Mouse (Mus musculus) heart, adult 2 months (tissue): ENCODE results near the gene Pkd2. TPM values are rescaled to one million over a fixed set of nuclear protein-coding genes. Genes with fewer than 3 reads are reported as not detected.

Experiments
- DNase-seq, 2 experiments: peaks; one replicate each; pipeline ENCODE4 v3.0.0; 2021
- H3K27ac ChIP-seq: fragments of 200-600 bp; 2 replicates; pipeline ENCODE4 v1.8.1; 2022
- H3K27me3 ChIP-seq: fragments of 200-500 bp; 2 replicates; pipeline ENCODE4 v1.6.1; 2012; ENCODE audit warnings: mild to moderate bottlenecking, low read length, inconsistent platforms, mixed read lengths; ENCODE audit not compliant: control insufficient read depth, insufficient read depth
- H3K36me3 ChIP-seq: fragments of 200-500 bp; 2 replicates; pipeline ENCODE4 v1.6.1; 2012; ENCODE audit warnings: low read length, inconsistent platforms; ENCODE audit not compliant: control insufficient read depth, insufficient read depth
- H3K4me1 ChIP-seq: fragments of 200-500 bp; 2 replicates; pipeline ENCODE4 v1.6.1; 2011; ENCODE audit warnings: low read length; ENCODE audit not compliant: control insufficient read depth, insufficient read depth
- H3K4me3 ChIP-seq: fragments of 200-600 bp; 2 replicates; pipeline ENCODE4 v1.8.1; 2022
- H3K79me2 ChIP-seq: fragments of 200-500 bp; replicated peaks from 2 replicates; pipeline ENCODE4 v1.6.1; 2012; ENCODE audit warnings: mild to moderate bottlenecking, inconsistent platforms, low read length, moderate library complexity, mixed read lengths; ENCODE audit not compliant: control insufficient read depth, insufficient read depth
- H3K9ac ChIP-seq: fragments of 200-500 bp; 2 replicates; pipeline ENCODE4 v1.6.1; 2012; ENCODE audit warnings: low read depth, mild to moderate bottlenecking, control low read depth, inconsistent platforms, low read length, mixed read lengths
- CTCF ChIP-seq: fragments of 200-600 bp; IDR thresholded peaks from 2 replicates; pipeline ENCODE4 v1.8.1; 2022; ENCODE audit warnings: antibody characterized with exemption, mild to moderate bottlenecking, moderate library complexity
- EP300 ChIP-seq: fragments of 200-500 bp; IDR thresholded peaks from 2 replicates; pipeline ENCODE4 v1.6.1; 2011; ENCODE audit warnings: low read depth, low read length, control low read depth; ENCODE audit not compliant: insufficient read depth
- POLR2A ChIP-seq: fragments of 200-500 bp; IDR thresholded peaks from 2 replicates; pipeline ENCODE4 v1.6.1; 2011; ENCODE audit warnings: mild to moderate bottlenecking, low read depth, low read length, control low read depth; ENCODE audit not compliant: insufficient read depth
- WGBS: fragments of 180-500 bp; shearing (Covaris S2); methylation state at CpG from one replicate; pipeline ENCODE4 v1.1.7; 2018; 5-methylcytosine and 5-hydroxymethylcytosine counted together
- intact Hi-C: fragments of 180-260 bp; cut with DNase I; formaldehyde crosslinking; loops from one replicate; pipeline ENCODE4 v1.15.1; 2025
- polyA plus RNA-seq: library from polyadenylated mRNA; depleted of rRNA; stranded (reverse); fragments of >200 nt; gene quantifications from 2 replicates; pipeline ENCODE4 v1.2.3, GENCODE M21; 2012
- total RNA-seq, 2 experiments: library from RNA; stranded (reverse); gene quantifications; 2 replicates each; pipeline ENCODE4 v1.2.3; 2021

The Pkd2 gene
- total and polyA plus RNA-seq, 3 experiments = 12.0 to 21.1 (median 21.0) TPM

DNA sequence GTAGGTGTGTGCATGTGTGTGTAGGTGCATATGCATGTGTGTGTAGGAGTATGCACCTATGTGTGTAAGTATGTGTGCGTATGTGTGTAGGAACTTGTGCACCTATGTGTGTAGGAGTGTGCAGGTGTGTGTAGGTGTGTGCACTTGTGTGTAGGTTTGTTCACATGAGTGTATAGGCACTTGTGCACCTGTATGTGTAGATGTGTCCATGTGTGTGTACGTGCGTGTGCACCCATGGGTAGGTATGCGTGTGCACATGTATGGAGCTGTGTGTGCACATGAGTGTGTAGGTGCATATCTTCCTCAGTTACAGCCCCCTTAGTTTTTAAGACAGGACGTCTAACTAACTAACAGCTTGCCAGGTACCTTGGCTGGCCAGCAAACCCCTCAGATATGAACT, 9.3 kb downstream of the Pkd2 start:
- H3K27me3 ChIP-seq = no peaks in the 10 kb centered on the region
- no peaks in the 10 kb centered on the region; the same call in 1 of the 2 replicates for H3K4me1 ChIP-seq
- no peak for DNase-seq
- H3K27ac ChIP-seq = no peak overlapping the region
- 92% methylated on average over 5 of the region's 5 CpGs for whole genome bisulfite sequencing
- peaks cover 6% of the 10 kb centered on the region for H3K36me3 ChIP-seq
- no peak overlapping the region for H3K4me3 ChIP-seq
- H3K79me2 ChIP-seq = peaks cover 9% of the 10 kb centered on the region
- intact Hi-C loops = loop anchor here (10.0 kb wide), 1 partner anchor 554 kb away; the partner anchor contains the start of gene Klhl8
- TF ChIP-seq POLR2A (no peak), CTCF (no peak)
- no peak overlapping the region for H3K9ac ChIP-seq

DNA sequence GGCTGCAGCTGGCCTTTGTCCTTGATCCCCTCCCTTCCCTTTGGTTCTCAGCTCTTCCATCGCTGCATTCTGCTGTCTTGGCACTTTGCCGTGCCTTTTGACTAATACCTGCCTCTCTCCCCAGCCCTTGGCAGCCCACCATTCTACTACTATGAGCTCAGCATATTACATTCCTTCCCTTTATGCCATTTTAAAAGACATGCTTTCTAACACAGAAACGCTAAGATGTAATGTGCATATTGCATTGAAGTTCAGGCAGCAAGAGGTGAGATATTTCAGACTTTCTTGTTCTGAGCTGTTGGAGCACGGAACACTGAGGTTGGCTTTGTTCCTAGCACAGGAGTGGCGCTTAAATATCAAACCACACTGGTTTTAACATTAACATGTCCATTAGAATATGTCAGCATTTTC, 11.7 kb downstream of the Pkd2 start:
- Histone ChIP-seq H3K27ac (no peak overlapping the region), H3K9ac (no peak overlapping the region), H3K4me1 (no peaks in the 10 kb centered on the region; the same call in 1 of the 2 replicates), H3K27me3 (no peaks in the 10 kb centered on the region), H3K4me3 (no peak overlapping the region), H3K36me3 (peaks cover 2% of the 10 kb centered on the region; the same call in 1 of the 2 replicates), H3K79me2 (peaks cover 9% of the 10 kb centered on the region)
- intact Hi-C loops = no loop called here
- WGBS = 72% methylated on average over 5 of the region's 5 CpGs
- TF ChIP-seq EP300 = no peak
- no peak for TF ChIP-seq CTCF
- no peak for TF ChIP-seq POLR2A
- DNase-seq = no peak

DNA sequence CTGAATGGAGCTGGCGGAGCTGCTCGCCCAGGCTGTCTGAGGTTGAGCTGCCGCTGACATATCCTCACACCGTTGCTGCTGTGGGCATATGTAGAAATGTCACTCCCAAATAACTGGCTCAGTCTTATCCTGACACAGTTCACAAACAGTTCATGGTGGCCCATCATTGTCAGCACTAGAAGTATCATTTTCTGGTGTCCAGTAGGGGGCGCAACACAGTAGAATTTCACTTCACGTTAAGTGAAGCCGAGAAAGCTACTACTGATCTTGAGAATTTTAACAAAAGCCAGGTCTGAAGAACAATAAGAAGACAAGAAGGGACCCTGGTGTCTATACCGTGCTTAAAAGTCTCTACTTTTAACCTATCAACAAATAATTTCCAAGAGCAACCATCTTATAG, 13.1 kb downstream of the Pkd2 start:
- DNase-seq = no peak
- H3K4me1 ChIP-seq = no peaks in the 10 kb centered on the region
- H3K79me2 ChIP-seq = peaks cover 6% of the 10 kb centered on the region
- intact Hi-C loops = no loop called here
- no peak overlapping the region for H3K4me3 ChIP-seq
- TF ChIP-seq CTCF = peak; percentile 67
- TF ChIP-seq EP300 = no peak
- H3K9ac ChIP-seq = no peak overlapping the region
- no peaks in the 10 kb centered on the region for H3K36me3 ChIP-seq
- 94% methylated on average over 8 of the region's 8 CpGs for WGBS
- no peaks in the 10 kb centered on the region for H3K27me3 ChIP-seq
- H3K27ac ChIP-seq = no peak overlapping the region

DNA sequence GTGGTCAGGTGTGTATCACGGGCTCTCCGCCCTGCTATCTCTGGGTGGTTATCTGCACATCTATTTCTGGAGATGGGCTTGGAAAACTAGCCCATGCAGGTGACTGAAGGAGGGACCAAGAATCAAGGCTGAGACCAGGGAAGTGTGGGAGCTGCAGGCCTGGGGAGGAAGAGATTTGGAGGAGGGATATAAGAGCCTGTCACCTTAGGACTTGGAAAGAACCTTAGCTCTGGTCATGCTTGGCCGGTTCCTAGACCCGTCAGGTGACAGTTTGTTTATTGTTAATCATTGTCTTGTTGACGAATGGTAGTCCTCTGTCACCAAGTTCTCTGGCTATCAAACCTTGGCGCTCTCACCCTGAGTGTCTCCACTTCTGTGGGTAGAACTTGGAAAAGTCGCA, 21.1 kb downstream of the Pkd2 start:
- Histone ChIP-seq H3K27ac (no peak overlapping the region), H3K9ac (no peak overlapping the region), H3K36me3 (peaks cover 4% of the 10 kb centered on the region), H3K79me2 (no peaks in the 10 kb centered on the region), H3K4me1 (no peaks in the 10 kb centered on the region), H3K27me3 (no peaks in the 10 kb centered on the region), H3K4me3 (no peak overlapping the region)
- intact Hi-C loops = no loop called here
- TF ChIP-seq CTCF = no peak
- no peak for TF ChIP-seq POLR2A
- TF ChIP-seq EP300 = no peak
- no peak for DNase-seq
- WGBS = 89% methylated on average over 7 of the region's 7 CpGs

DNA sequence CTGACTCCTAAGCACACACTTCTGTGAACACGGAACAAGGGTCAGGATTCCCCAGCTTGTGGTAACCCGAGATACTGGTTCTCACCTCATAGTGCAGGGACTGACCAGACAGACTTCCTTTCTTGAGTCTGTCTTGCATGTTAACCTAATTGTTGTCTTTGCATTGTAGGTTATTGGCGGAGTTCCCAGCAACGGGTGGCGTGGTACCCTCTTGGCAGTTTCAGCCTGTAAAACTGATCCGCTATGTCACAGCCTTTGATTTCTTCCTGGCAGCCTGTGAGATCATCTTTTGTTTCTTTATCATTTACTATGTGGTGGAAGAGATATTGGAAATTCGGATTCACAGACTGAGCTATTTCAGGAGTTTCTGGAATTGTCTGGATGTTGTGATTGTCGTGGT, 23.6 kb downstream of the Pkd2 start:
- intact Hi-C loops = no loop called here
- TF ChIP-seq POLR2A (no peak), CTCF (no peak), EP300 (no peak)
- peaks cover 3% of the 10 kb centered on the region for H3K36me3 ChIP-seq

DNA sequence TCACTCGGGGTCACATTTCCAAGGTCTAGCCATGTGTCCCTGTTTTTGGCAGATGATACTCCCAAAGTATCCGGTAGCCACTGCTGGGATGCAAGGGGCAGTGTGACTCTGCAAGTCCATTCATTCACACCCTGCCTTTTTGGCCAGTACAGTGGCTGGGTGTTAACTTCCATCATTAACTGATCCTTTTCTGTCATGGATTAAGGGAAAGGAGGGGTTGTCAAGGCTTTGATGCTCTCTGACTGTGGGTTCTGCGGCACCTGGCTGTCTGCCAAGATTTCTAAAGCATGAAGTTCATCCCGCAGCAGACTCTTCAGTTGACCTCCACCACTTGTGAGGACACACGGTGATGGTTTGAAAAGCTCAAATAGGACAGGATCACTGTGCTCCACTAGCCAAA, 32.3 kb downstream of the Pkd2 start:
- Histone ChIP-seq H3K4me3 (no peak overlapping the region), H3K79me2 (no peaks in the 10 kb centered on the region), H3K9ac (no peak overlapping the region), H3K4me1 (no peaks in the 10 kb centered on the region), H3K27ac (no peak overlapping the region), H3K27me3 (no peaks in the 10 kb centered on the region), H3K36me3 (no peaks in the 10 kb centered on the region; the same call in 1 of the 2 replicates)
- intact Hi-C loops = no loop called here
- no peak for TF ChIP-seq POLR2A
- no peak for TF ChIP-seq CTCF
- TF ChIP-seq EP300 = no peak
- DNase-seq = no peak
- 42% methylated on average over 5 of the region's 5 CpGs for WGBS

More for the DNA sequence above, 23.6 kb downstream of the Pkd2 start:
- H3K9ac ChIP-seq = no peak overlapping the region
- H3K27ac ChIP-seq = no peak overlapping the region
- 47% methylated on average over 8 of the region's 8 CpGs for WGBS
- no peaks in the 10 kb centered on the region for H3K79me2 ChIP-seq
- no peaks in the 10 kb centered on the region for H3K4me1 ChIP-seq
- DNase-seq = no peak
- H3K27me3 ChIP-seq = no peaks in the 10 kb centered on the region
- no peak overlapping the region for H3K4me3 ChIP-seq
